Mouse (Mus musculus) neutrophil, adult 5-6 weeks (primary cell): ENCODE results near the gene Olfr1184. TPM values are rescaled to one million over a fixed set of nuclear protein-coding genes. Genes with fewer than 3 reads are reported as not detected.
"Not testable (repeated sequence)": the region's sequence is repeated elsewhere in the genome, so short reads cannot be mapped to it uniquely, and the experiment has no call there.

Experiments used
- ATAC-seq: fragments of 151-379, 151-347 bp; 2 replicates; pipeline ENCODE4 v1.8.0; 2017; ENCODE audit warnings: mild to moderate bottlenecking, moderate TSS enrichment; ENCODE audit not compliant: insufficient number of reproducible peaks, poor library complexity, low FRiP score, severe bottlenecking; ENCODE audit errors: extremely low read depth
- total RNA-seq: library from RNA; stranded (forward); fragments of 200-1000 nt; gene quantifications from 2 replicates; pipeline ENCODE4 v1.2.3, GENCODE M21; 2017

The Olfr1184 gene
- total RNA-seq: not detected in 2 replicates

GRCm38 (mm10) chr2:88483298-88483697 is at the start of gene Olfr1184:
Gene Olfr1184, plus strand, starts transcription at chr2:88483598.
- no peak for ATAC-seq

GRCm38 (mm10) chr2:88449031-88449430 is 34.4 kb upstream of the Olfr1184 start, which contains the start of gene Gm13757:
Gene Gm13757, minus strand, starts transcription at chr2:88449131.
- no peak for ATAC-seq

- ATAC-seq: not testable (repeated sequence)
These were observed 28.8 kb upstream of the Olfr1184 start, which contains the start of gene Olfr1183 for GRCm38 (mm10) chr2:88454567-88454966. Gene Olfr1183, plus strand, starts transcription at chr2:88454867.

- ATAC-seq: no peak
These were observed 9.6 kb downstream of the Olfr1184 start, which contains the start of gene Olfr1185-ps1 for GRCm38 (mm10) chr2:88493020-88493419. Gene Olfr1185-ps1, plus strand, starts transcription at chr2:88493320.

- no peak for ATAC-seq
These were observed 34.9 kb downstream of the Olfr1184 start, which contains the start of gene Olfr1186 for GRCm38 (mm10) chr2:88518251-88518650. Gene Olfr1186, plus strand, starts transcription at chr2:88518551.

GRCm38 (mm10) chr2:88525720-88526119 is 42.3 kb downstream of the Olfr1184 start:
- no peak for ATAC-seq

Other genes with a start within 250 kb of the Olfr1184 start
- 0.35 TPM in 1 of 2 replicates, not detected in the other for gene Olfr1173, start 203.7 kb upstream of the Olfr1184 start, total RNA-seq
- not detected in 2 replicates for gene Olfr1174-ps, start 168.5 kb upstream of the Olfr1184 start, total RNA-seq
- 0.12 TPM in 2 replicates for gene Olfr1175-ps, start 156.4 kb upstream of the Olfr1184 start, total RNA-seq
- gene Olfr1176, start 146.9 kb upstream of the Olfr1184 start, total RNA-seq: 0.49 TPM in 1 of 2 replicates, not detected in the other
- not detected in 2 replicates for gene Olfr1177-ps, start 137.1 kb upstream of the Olfr1184 start, total RNA-seq
- gene Olfr1178, start 96.5 kb upstream of the Olfr1184 start, total RNA-seq: not detected in 2 replicates
- not detected in 2 replicates for gene Olfr1179, start 77.1 kb upstream of the Olfr1184 start, total RNA-seq
- not detected in 2 replicates for gene Olfr1180, start 64.4 kb upstream of the Olfr1184 start, total RNA-seq
- 0.12 TPM in 1 of 2 replicates, not detected in the other for gene Olfr1181, start 57.4 kb upstream of the Olfr1184 start, total RNA-seq
- gene Gm13757, start 34.5 kb upstream of the Olfr1184 start, total RNA-seq: not detected in 2 replicates
- gene Olfr1183, start 28.7 kb upstream of the Olfr1184 start, total RNA-seq: 0.12 TPM in 1 of 2 replicates, not detected in the other
- gene Olfr1185-ps1, start 9.7 kb downstream of the Olfr1184 start, total RNA-seq: not detected in 2 replicates
- gene Olfr1186, start 35.0 kb downstream of the Olfr1184 start, total RNA-seq: not detected in 2 replicates
- gene Olfr1188, start 73.3 kb downstream of the Olfr1184 start, total RNA-seq: not detected in 2 replicates
- not detected in 2 replicates for gene Olfr1189, start 102.9 kb downstream of the Olfr1184 start, total RNA-seq
- gene Olfr1191-ps1, start 156.9 kb downstream of the Olfr1184 start, total RNA-seq: not detected in 2 replicates
- 0.12 TPM in 1 of 2 replicates, not detected in the other for gene Olfr1192-ps1, start 164.9 kb downstream of the Olfr1184 start, total RNA-seq
- gene Olfr1193, start 192.0 kb downstream of the Olfr1184 start, total RNA-seq: not detected in 2 replicates
- not detected in 2 replicates for gene Olfr1195, start 205.6 kb downstream of the Olfr1184 start, total RNA-seq
- gene Olfr1196, start 221.0 kb downstream of the Olfr1184 start, total RNA-seq: not detected in 2 replicates
- gene Olfr1197, start 248.8 kb downstream of the Olfr1184 start, total RNA-seq: not detected in 2 replicates